Mouse (Mus musculus): Measurements from ENCODE around the gene Foxp1.

DNA sequence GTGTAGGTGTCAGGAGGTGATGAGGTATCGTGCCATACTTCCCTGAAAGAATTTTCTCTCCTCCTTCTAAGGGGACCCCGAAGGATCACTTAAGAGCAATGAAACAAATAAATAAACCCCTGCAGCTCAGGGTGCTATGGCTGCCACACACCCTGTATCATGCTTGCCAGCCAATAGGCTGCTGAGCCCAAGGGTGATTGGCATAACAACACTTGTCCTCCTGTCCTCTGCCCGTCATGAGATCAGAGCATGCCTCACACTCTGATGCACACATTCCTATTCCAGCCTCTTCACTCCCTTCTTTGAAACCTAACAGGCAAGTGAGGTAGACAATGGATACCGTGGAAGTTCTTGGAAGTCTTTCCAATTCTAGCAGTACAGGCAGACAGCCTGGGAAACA lies 526.8 kb downstream of the Foxp1 start:
- TF ChIP-seq FLI1 (IDR thresholded peaks at IDR 0.05; ENCODE audit: low read length) (no peak), GATA1 (IDR thresholded peaks at IDR 0.05; ENCODE audit: borderline replicate concordance, low read length) (no peak)
